Comparison of ENCODE assay signal across 8 mouse cellular contexts in the genomic region with DNA sequence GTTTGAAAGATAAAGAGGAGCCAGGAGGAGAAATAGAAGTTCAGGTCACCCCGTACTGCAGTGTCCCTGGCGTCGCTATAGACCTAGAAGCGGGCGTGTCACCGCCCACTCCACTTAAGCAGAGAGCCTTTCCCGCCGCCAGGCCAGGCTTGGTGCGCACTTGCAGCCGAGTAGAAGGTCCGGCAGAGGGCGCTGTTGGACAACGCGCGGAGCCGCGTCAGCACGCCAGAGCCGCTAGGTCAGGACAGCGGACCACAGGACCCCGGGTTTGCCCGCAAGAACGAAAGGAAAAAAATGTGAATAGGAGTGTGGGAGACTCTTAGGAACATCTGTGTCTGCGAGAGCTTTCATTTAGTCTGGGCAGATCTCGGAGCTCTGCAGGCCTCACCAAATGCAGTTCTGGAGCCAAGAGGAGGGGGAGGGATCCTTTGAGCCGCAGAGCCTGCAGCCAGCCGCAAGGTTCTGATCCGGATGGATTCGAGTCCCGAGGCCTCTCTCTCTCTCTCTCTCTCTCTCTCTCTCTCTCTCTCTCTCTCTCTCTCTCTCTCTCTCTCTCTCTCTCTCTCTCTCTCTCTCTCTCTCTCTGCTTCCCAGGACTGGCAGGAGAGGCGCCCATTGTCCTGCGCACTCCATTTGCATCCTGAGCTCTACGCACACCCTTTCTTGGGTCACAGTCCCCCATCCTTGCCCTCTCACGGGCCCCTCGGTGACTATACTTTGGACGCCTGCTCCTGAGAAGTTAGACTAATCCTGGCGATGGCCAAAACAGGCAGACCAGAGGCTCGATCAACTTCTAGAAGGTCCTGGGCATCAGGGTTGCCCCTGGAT. TPM values are rescaled to one million over a fixed set of nuclear protein-coding genes. Genes with fewer than 3 reads are reported as not detected.
DNase-seq lines count a peak whose midpoint lies in the region; ATAC-seq lines count a peak whose summit lies in the region.

No protein-coding gene starts in this region.

- DNase-seq in 416B (ENCODE audit: low read depth), result peak; percentile 82
- DNase-seq in adrenal gland, postnatal 36 days, result peak; percentile 89
- DNase-seq in heart, embryonic 10.5 days (ENCODE audit: low spot score), result peak; percentile 92
- peak; percentile 65 to 80 for DNase-seq in natural killer cell, adult 2 months (ENCODE audit: low spot score in 2 of 2)

- H3K36me3 ChIP-seq in embryonic facial prominence, embryonic 13.5 days, result no peaks in the 10 kb centered on the region
- no peaks in the 10 kb centered on the region for H3K36me3 ChIP-seq in heart, embryonic 10.5 days
- H3K36me3 ChIP-seq in kidney, embryonic 14.5 days (ENCODE audit: control insufficient read depth, insufficient read depth, low read length), result no peaks in the 10 kb centered on the region
- H3K36me3 ChIP-seq in liver, embryonic 12.5 days, result no peaks in the 10 kb centered on the region
- no peaks in the 10 kb centered on the region for H3K36me3 ChIP-seq in stomach, embryonic 14.5 days (ENCODE audit: control insufficient read depth, insufficient read depth, low read length)

- H3K9ac ChIP-seq in embryonic facial prominence, embryonic 13.5 days, result no peak overlapping the region
- H3K9ac ChIP-seq in kidney, embryonic 14.5 days (ENCODE audit: low read depth, low read length), result no peak overlapping the region
- H3K9ac ChIP-seq in liver, embryonic 12.5 days, result no peak overlapping the region
- H3K9ac ChIP-seq in stomach, embryonic 14.5 days (replicated peaks; ENCODE audit: low read depth, low read length), result no peak overlapping the region

- H3K27me3 ChIP-seq in embryonic facial prominence, embryonic 13.5 days, result peaks cover 85% of the 10 kb centered on the region
- peaks cover 85% of the 10 kb centered on the region for H3K27me3 ChIP-seq in heart, embryonic 10.5 days (ENCODE audit: insufficient read depth, poor library complexity, severe bottlenecking)
- H3K27me3 ChIP-seq in kidney, embryonic 14.5 days (ENCODE audit: control insufficient read depth, insufficient read depth, low read length), result peaks cover 73% of the 10 kb centered on the region
- peaks cover 91% of the 10 kb centered on the region for H3K27me3 ChIP-seq in liver, embryonic 12.5 days (replicated peaks)
- H3K27me3 ChIP-seq in stomach, embryonic 14.5 days (ENCODE audit: control insufficient read depth, insufficient read depth, low read length), result peaks cover 60% of the 10 kb centered on the region

- peak overlapping the region; percentile 56 for H3K4me2 ChIP-seq in embryonic facial prominence, embryonic 13.5 days
- H3K4me2 ChIP-seq in kidney, embryonic 14.5 days (replicated peaks; ENCODE audit: low read depth, low read length), result peak overlapping the region; percentile 33; the same call in 1 of the 2 replicates
- H3K4me2 ChIP-seq in liver, embryonic 12.5 days, result peak overlapping the region; percentile 40
- H3K4me2 ChIP-seq in stomach, embryonic 14.5 days (replicated peaks; ENCODE audit: low read depth, low read length), result no peak overlapping the region; the same call in 1 of the 2 replicates

- peaks cover 12% of the 10 kb centered on the region for H3K4me1 ChIP-seq in embryonic facial prominence, embryonic 13.5 days
- H3K4me1 ChIP-seq in heart, embryonic 10.5 days, result peaks cover 20% of the 10 kb centered on the region
- H3K4me1 ChIP-seq in kidney, embryonic 14.5 days (ENCODE audit: control insufficient read depth, insufficient read depth, low read length), result no peaks in the 10 kb centered on the region
- H3K4me1 ChIP-seq in liver, embryonic 12.5 days, result 0 out of 2 replicates have a peak, but pooled peaks cover 7% of the 10 kb centered on the region
- no peaks in the 10 kb centered on the region for H3K4me1 ChIP-seq in stomach, embryonic 14.5 days (ENCODE audit: control insufficient read depth, insufficient read depth, low read length)

- ATAC-seq in embryonic facial prominence, embryonic 13.5 days (ENCODE audit: insufficient number of reproducible peaks, insufficient read depth, low FRiP score, low TSS enrichment, low read depth), result no peak
- ATAC-seq in kidney, embryonic 14.5 days (ENCODE audit: low FRiP score, low TSS enrichment), result peak; percentile 81
- ATAC-seq in liver, embryonic 12.5 days, result peak; percentile 40; the same call in 1 of the 2 replicates
- ATAC-seq in stomach, embryonic 14.5 days (ENCODE audit: insufficient number of reproducible peaks, insufficient read depth, low FRiP score, low read depth), result peak; percentile 64; the same call in 1 of the 2 replicates

- WGBS in embryonic facial prominence, embryonic 13.5 days, result 2% methylated on average over 38 of the region's 38 CpGs
- 2% methylated on average over 37 of the region's 38 CpGs for WGBS in heart, embryonic 10.5 days
- WGBS in kidney, embryonic 14.5 days, result 1% methylated on average over 36 of the region's 38 CpGs
- 5% methylated on average over 38 of the region's 38 CpGs for whole genome bisulfite sequencing in liver, embryonic 12.5 days (ENCODE audit: insufficient replicate concordance)
- WGBS in stomach, embryonic 14.5 days, result 1% methylated on average over 37 of the region's 38 CpGs

- H3K9me3 ChIP-seq in embryonic facial prominence, embryonic 13.5 days, result no peaks in the 10 kb centered on the region
- H3K9me3 ChIP-seq in heart, embryonic 10.5 days, result no peaks in the 10 kb centered on the region
- no peaks in the 10 kb centered on the region for H3K9me3 ChIP-seq in kidney, embryonic 14.5 days (ENCODE audit: control insufficient read depth, low read length)
- no peaks in the 10 kb centered on the region for H3K9me3 ChIP-seq in liver, embryonic 12.5 days (replicated peaks)
- no peaks in the 10 kb centered on the region for H3K9me3 ChIP-seq in stomach, embryonic 14.5 days (ENCODE audit: control insufficient read depth, low read depth, low read length)

- peak overlapping the region; percentile 31 for H3K4me3 ChIP-seq in embryonic facial prominence, embryonic 13.5 days
- H3K4me3 ChIP-seq in heart, embryonic 10.5 days, result peak overlapping the region; percentile 47
- H3K4me3 ChIP-seq in kidney, embryonic 14.5 days (ENCODE audit: low read length), result peak overlapping the region; percentile 23; the same call in 1 of the 2 replicates
- H3K4me3 ChIP-seq in liver, embryonic 12.5 days, result peak overlapping the region; percentile 1; the same call in 1 of the 2 replicates
- H3K4me3 ChIP-seq in stomach, embryonic 14.5 days (ENCODE audit: low read depth, low read length), result no peak overlapping the region

- H3K27ac ChIP-seq in embryonic facial prominence, embryonic 13.5 days, result no peak overlapping the region
- H3K27ac ChIP-seq in heart, embryonic 10.5 days, result no peak overlapping the region
- no peak overlapping the region for H3K27ac ChIP-seq in kidney, embryonic 14.5 days (ENCODE audit: low read depth, low read length)
- H3K27ac ChIP-seq in liver, embryonic 12.5 days, result no peak overlapping the region
- no peak overlapping the region for H3K27ac ChIP-seq in stomach, embryonic 14.5 days (ENCODE audit: low read length)

RNA-seq across cellular contexts. Expression of gene Polg, which starts 30.0 kb away (rescaled TPM):
- total RNA-seq in adrenal gland, postnatal 36 days (2021), result 10 to 100 TPM; 68.5 to 77.7 TPM
- polyA plus RNA-seq in embryonic facial prominence, embryonic 13.5 days (2015; fragmentation: Nextera tagmentation; extraction: Ambion mirVana), result 28.8 and 33.0 TPM in 2 replicates
- polyA plus RNA-seq in heart, embryonic 10.5 days (2016; fragmentation: Nextera tagmentation; extraction: Ambion mirVana), result 33.2 and 43.3 TPM in 2 replicates
- 21.3 and 35.9 TPM in 2 replicates for polyA plus RNA-seq in kidney, embryonic 14.5 days (2014; fragmentation: Nextera tagmentation; extraction: Ambion mirVana)
- 33.1 and 33.8 TPM in 2 replicates for polyA plus RNA-seq in liver, embryonic 12.5 days (2016; fragmentation: Nextera tagmentation; extraction: Ambion mirVana)
- 27.8 and 34.7 TPM in 2 replicates for polyA plus RNA-seq in stomach, embryonic 14.5 days (2014; fragmentation: Nextera tagmentation; extraction: Ambion mirVana)
